Mouse (Mus musculus) hindbrain, postnatal 0 days (tissue): ENCODE measurements around the gene Gm6169. TPM values are rescaled to one million over a fixed set of nuclear protein-coding genes. Genes with fewer than 3 reads are reported as not detected.

Experiments used
- ATAC-seq: fragments of 200-750 bp; cut with Nextera tagmentation; 2 replicates; pipeline ENCODE4 v1.8.0; 2017; ENCODE audit warnings: mild to moderate bottlenecking, moderate TSS enrichment, moderate library complexity
- DNase-seq: peaks from one replicate; pipeline ENCODE4 v3.0.0-alpha.2; 2015; ENCODE audit warnings: low spot score
- H3K27ac ChIP-seq: fragments of 300-500 bp; sonication (generic); 2 replicates; pipeline ENCODE4 v1.5.1; 2014; ENCODE audit warnings: mild to moderate bottlenecking
- H3K27me3 ChIP-seq: fragments of 300-500 bp; sonication (generic); 2 replicates; pipeline ENCODE4 v1.6.1; 2014; ENCODE audit warnings: low read length, mixed read lengths; ENCODE audit not compliant: insufficient read depth
- H3K36me3 ChIP-seq: fragments of 300-500 bp; sonication (generic); 2 replicates; pipeline ENCODE4 v1.6.1; 2014; ENCODE audit warnings: low read length, mixed read lengths; ENCODE audit not compliant: insufficient read depth
- H3K4me1 ChIP-seq: fragments of 300-500 bp; sonication (generic); 2 replicates; pipeline ENCODE4 v1.6.1; 2014; ENCODE audit warnings: antibody characterized with exemption, low read length, mixed read lengths; ENCODE audit not compliant: insufficient read depth
- H3K4me2 ChIP-seq: fragments of 300-500 bp; sonication (generic); 2 replicates; pipeline ENCODE4 v1.6.1; 2014; ENCODE audit warnings: low read depth, mild to moderate bottlenecking, low read length, moderate library complexity, mixed read lengths
- H3K4me3 ChIP-seq: fragments of 300-500 bp; sonication (generic); 2 replicates; pipeline ENCODE4 v1.5.1; 2014; ENCODE audit warnings: low read length
- H3K9ac ChIP-seq: fragments of 300-500 bp; sonication (generic); replicated peaks from 2 replicates; pipeline ENCODE4 v1.6.1; 2014; ENCODE audit warnings: mild to moderate bottlenecking, low read length, moderate library complexity, mixed read lengths
- H3K9me3 ChIP-seq: fragments of 300-500 bp; sonication (generic); 2 replicates; pipeline ENCODE4 v1.6.1; 2016; ENCODE audit warnings: low read length, mixed read lengths
- CTCF ChIP-seq: IDR thresholded peaks from 2 replicates; pipeline ENCODE4 v1.5.1; 2016; ENCODE audit warnings: antibody characterized with exemption, control low read depth, low read depth
- WGBS: fragments of 180-500 bp; shearing (Covaris S2); extraction: QIAGEN DNeasy Blood & Tissue Kit; methylation state at CpG from one replicate; pipeline ENCODE4 v1.1.7; 2014; 5-methylcytosine and 5-hydroxymethylcytosine counted together
- polyA plus RNA-seq: library from polyadenylated mRNA; unstranded; fragments of >200 nt; fragmentation: Nextera tagmentation; extraction: Ambion mirVana; gene quantifications from 2 replicates; pipeline ENCODE4 v1.2.1, GENCODE M21; 2015
- total RNA-seq: library from RNA; depleted of rRNA; stranded (reverse); fragments of >200 nt; gene quantifications from 2 replicates; pipeline ENCODE4 v1.2.3, GENCODE M21; 2014; rRNA removed

Gene Gm6169
- total and polyA plus RNA-seq, 2 experiments from 2014 or later: 0.37 to 1.3 TPM

DNA sequence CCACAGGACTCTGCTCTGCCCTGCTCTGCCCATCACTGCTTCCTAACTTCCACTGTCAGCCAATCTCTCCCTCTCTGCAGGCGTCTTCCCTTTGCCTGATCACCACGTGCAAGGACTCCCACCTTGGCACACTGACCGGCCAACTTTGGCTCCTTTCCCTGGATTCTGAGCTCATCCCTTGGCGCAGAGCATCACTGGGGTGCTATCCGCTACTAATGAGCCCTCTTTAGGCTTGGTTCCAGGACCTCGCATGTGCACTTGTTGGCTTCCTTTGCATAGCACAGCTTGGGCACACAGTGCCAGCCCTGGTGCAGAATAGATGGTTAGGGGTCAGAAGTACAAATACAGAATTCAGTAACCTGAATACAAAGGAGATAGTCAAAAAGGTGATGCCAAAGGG lies 47.9 kb downstream of the Gm6169 start:
- 36% methylated on average over 6 of the region's 6 CpGs for WGBS
- no peak overlapping the region for H3K4me3 ChIP-seq
- peak; percentile 63 for ATAC-seq
- H3K4me2 ChIP-seq: no peak overlapping the region
- DNase-seq: peak; percentile 76
- no peaks in the 10 kb centered on the region for H3K27me3 ChIP-seq
- no peaks in the 10 kb centered on the region for H3K36me3 ChIP-seq
- no peaks in the 10 kb centered on the region for H3K4me1 ChIP-seq
- no peaks in the 10 kb centered on the region for H3K9me3 ChIP-seq
- no peak overlapping the region for H3K9ac ChIP-seq
- no peak overlapping the region for H3K27ac ChIP-seq
- TF ChIP-seq CTCF: no peak

Other genes with a start within 250 kb of the Gm6169 start
- 0.65 and 0.94 TPM in 2 replicates for gene Gcnt4, start 174.5 kb downstream of the Gm6169 start, total RNA-seq
- 0.15 and 0.19 TPM in 2 replicates for gene Gcnt4, start 174.5 kb downstream of the Gm6169 start, polyA plus RNA-seq
- gene 1700029F12Rik, start 64.9 kb downstream of the Gm6169 start, total RNA-seq: not detected in 2 replicates
- not detected in 2 replicates for gene 1700029F12Rik, start 64.9 kb downstream of the Gm6169 start, polyA plus RNA-seq
- 25.7 and 27.8 TPM in 2 replicates for gene Fam169a, start 32.0 kb downstream of the Gm6169 start, total RNA-seq
- 22.3 and 24.8 TPM in 2 replicates for gene Fam169a, start 32.0 kb downstream of the Gm6169 start, polyA plus RNA-seq
- 18.6 and 23.3 TPM in 2 replicates for gene Gfm2, start 38.7 kb upstream of the Gm6169 start, total RNA-seq
- gene Gfm2, start 38.7 kb upstream of the Gm6169 start, polyA plus RNA-seq: 21.4 and 22.8 TPM in 2 replicates
- gene Nsa2, start 38.7 kb upstream of the Gm6169 start, total RNA-seq: 18.5 and 21.6 TPM in 2 replicates
- gene Nsa2, start 38.7 kb upstream of the Gm6169 start, polyA plus RNA-seq: 41.7 and 45.0 TPM in 2 replicates
- 66.4 and 75.8 TPM in 2 replicates for gene Hexb, start 99.1 kb upstream of the Gm6169 start, total RNA-seq
- 65.4 and 70.8 TPM in 2 replicates for gene Hexb, start 99.1 kb upstream of the Gm6169 start, polyA plus RNA-seq
- 179 and 206 TPM in 2 replicates for gene Enc1, start 141.9 kb upstream of the Gm6169 start, total RNA-seq
- 29.3 and 33.3 TPM in 2 replicates for gene Enc1, start 141.9 kb upstream of the Gm6169 start, polyA plus RNA-seq